Mouse (Mus musculus) regulatory T cell (primary cell): Measurements from ENCODE around the gene Wdr63.

Experiments
- in situ Hi-C: fragments of 300-600 bp; cut with MboI, MseI; formaldehyde crosslinking; loops from one replicate; pipeline ENCODE4 v1.15.1; 2025; ENCODE audit warnings: high pct_unique_total_duplicates

Gene Wdr63

DNA sequence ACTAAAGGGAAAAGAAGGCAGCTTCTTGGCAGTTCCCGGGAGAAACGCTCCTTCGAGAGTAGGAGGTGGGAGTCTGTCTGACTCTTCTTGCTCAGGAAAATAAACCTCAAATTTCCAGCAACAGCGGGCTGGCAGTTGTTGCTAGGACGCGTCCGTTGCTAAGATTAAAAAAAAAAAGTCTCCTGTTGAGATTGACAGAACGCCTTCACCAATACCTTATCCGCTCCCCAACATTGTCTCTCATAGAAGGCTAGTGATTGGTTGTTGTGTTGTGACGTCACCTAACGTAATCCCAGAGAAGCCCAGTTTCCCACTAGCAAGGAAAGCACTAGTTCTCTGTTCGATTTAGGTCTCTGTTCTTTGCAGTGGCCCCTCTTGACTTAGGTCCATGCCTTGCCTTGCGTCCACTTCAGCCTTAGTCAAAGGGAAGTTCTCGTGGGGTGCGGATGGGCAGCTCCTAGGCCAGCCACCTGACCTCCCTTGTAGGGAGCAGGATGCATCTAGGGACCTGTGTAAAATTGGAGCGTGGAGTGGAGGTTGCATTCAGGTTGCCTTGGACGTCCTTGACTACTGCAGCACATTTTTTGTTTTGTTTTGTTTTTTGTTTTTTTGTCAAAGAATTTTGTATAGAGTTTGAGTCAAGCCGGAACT, at the start of gene Wdr63:
Gene Wdr63, minus strand, starts transcription at position 210 of the 651 bp plus-strand sequence.
- in situ Hi-C loops, result no loop called here

DNA sequence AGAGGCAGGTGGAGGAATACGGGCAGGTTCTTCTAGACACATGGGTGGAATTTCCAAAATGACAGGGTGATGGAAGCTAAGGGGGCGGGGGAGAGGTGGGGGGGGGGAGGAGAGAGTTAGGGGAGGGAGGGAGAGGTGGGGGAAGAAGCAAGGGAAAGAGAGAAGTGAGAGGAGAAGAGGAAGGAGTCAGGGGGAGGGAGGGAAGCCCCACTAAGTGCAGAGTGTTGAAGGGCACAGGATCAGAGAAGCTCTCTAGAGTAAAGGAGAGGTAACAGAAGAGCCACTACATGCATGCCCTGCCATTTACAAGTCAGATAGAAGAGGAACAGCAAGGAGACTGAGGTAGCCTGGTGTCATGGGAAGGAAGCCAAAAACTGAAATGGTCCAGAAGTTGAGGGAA, 48.9 kb upstream of the Wdr63 start:
- in situ Hi-C loops, result loop anchor here (25.0 kb wide), 1 partner anchor 570 kb away; the partner anchor contains the start of gene Znhit6

DNA sequence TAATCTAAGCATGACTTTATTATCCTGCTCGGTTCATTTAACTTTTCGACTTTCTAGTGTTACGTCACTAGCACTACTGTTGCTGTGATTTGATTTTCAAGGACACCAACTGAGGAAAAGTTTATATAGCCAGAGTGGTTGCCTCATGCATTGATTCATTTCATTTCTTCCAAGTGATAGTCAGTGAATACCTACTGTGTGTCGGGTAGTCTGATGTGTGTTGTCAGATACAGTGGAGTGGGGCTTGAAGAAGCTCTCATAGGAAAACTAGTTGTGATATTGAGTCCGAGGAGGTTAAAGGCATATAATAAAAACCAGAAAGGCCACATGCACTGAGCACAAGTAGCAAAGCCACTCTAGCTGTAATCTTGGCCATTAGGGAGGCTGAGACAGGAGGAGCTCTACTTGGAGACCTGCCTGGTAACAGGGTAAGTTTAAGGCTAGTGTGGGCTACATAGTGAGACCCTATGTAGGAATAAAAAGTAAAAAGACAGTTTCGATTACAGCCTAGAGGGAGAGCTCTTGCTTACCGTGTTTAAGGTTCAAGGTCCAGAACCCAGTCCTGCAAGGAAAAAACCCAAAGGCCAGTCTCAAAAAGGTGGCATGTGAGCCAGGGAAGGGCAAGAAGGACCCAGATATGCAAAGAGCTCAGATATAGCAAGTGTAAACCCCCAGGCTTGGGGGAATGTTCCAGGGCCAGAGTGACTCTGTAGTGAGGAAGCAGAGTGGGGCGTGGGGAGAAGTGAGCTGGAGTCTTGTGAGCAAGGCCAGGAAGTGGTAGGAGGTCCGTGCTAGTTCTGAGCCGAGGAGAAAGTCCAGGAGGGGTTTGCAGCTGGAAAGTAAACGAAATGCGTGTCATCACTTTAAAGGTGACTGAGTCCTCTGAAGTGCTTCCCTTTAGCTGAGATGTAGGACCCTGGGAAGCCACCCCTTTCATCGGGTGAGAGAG, 48.0 kb upstream of the Wdr63 start:
- in situ Hi-C loops, result loop anchor here (25.0 kb wide), 1 partner anchor 569 kb away; the partner anchor contains the start of gene Znhit6

- in situ Hi-C loops, result loop anchor here (25.0 kb wide), 1 partner anchor 567 kb away; the partner anchor contains the start of gene Znhit6
Measured at GRCm38 (mm10) chr3:146153862-146154611, 46.1 kb upstream of the Wdr63 start.

DNA sequence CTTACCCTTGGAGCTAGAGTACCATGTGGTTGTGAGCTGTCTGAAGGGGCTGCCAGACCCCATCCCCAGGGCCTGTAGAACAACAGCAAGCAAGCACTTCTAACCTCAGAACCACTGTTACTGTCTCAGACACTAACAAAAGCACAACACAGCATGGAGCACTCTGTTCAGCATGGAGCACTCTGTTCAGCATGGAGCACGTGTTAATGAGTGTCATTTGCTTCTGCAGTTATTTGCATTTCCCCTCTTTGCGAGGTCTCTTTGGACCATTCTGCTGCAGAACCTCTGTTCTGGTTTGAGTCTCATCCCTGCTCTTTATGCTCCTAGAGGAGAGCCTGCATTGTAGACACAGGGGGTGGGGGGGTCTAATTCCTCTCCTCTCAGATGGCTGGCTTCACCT, 45.0 kb upstream of the Wdr63 start:
- in situ Hi-C loops, result loop anchor here (25.0 kb wide), 1 partner anchor 566 kb away; the partner anchor contains the start of gene Znhit6

DNA sequence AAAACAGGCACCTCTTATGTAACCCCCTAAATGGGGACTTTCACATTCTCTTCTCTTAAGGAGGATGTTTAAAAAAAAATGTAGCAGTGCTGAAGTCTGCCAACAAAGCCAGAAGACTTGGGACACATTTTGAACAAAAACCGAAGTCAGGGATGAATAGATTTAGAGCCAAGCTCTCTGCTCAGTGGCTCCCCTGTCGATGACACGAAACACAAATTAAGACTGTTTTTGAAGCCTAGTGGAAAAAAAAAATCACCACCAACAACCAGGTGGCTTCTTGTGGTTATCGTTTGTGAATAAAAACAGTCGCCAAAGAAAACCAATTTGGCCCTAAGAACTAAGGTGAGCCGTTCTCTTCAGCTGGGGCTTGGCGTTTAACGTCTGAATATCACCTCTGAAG, 44.4 kb upstream of the Wdr63 start:
- in situ Hi-C loops, result loop anchor here (25.0 kb wide), 1 partner anchor 565 kb away; the partner anchor contains the start of gene Znhit6

GRCm38 (mm10) chr3:146151755-146152154, 43.8 kb upstream of the Wdr63 start:
- in situ Hi-C loops, result loop anchor here (25.0 kb wide), 1 partner anchor 564 kb away; the partner anchor contains the start of gene Znhit6

- in situ Hi-C loops, result loop anchor here (25.0 kb wide), 1 partner anchor 564 kb away; the partner anchor contains the start of gene Znhit6
Measured at GRCm38 (mm10) chr3:146151328-146151727, 43.4 kb upstream of the Wdr63 start.

DNA sequence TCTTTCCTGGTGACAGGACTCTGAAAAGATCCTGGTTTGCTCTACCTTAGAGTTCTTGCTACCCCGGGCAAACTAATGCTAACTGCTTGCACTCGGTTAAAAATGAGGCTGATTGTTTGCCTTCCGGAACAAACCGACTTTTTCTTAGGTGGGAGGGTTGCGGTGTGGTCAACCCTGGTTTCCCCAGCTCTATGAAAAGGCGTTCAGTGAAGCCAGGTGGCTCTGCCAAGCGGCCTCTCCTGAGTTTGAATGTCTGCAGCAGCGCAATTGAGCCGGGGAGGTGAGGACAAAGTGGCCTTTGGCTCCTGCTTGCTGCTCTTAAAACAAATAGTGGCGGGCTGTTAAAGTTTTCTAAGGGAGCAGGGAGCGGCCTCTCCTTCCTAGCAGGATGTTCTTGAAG, 42.6 kb upstream of the Wdr63 start:
- in situ Hi-C loops, result loop anchor here (25.0 kb wide), 1 partner anchor 563 kb away; the partner anchor contains the start of gene Znhit6

DNA sequence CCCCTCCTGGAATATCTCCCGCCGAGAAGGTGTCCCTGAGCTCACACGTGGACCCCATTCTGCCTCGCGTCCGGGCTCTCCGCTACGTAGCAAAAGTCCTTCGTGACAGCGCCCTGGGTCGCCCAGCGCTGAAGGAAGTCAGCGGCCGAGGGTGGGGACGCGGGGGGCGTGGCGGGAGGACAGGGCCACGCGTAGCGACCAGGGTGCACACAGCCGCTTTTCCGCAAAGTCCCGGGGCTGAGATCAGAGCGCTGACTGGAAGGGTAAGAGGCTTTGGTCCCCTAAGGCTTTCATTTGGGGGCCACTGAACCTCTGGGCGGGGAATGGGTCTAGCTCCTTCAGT, 42.1 kb upstream of the Wdr63 start:
- in situ Hi-C loops, result loop anchor here (25.0 kb wide), 1 partner anchor 563 kb away; the partner anchor contains the start of gene Znhit6

DNA sequence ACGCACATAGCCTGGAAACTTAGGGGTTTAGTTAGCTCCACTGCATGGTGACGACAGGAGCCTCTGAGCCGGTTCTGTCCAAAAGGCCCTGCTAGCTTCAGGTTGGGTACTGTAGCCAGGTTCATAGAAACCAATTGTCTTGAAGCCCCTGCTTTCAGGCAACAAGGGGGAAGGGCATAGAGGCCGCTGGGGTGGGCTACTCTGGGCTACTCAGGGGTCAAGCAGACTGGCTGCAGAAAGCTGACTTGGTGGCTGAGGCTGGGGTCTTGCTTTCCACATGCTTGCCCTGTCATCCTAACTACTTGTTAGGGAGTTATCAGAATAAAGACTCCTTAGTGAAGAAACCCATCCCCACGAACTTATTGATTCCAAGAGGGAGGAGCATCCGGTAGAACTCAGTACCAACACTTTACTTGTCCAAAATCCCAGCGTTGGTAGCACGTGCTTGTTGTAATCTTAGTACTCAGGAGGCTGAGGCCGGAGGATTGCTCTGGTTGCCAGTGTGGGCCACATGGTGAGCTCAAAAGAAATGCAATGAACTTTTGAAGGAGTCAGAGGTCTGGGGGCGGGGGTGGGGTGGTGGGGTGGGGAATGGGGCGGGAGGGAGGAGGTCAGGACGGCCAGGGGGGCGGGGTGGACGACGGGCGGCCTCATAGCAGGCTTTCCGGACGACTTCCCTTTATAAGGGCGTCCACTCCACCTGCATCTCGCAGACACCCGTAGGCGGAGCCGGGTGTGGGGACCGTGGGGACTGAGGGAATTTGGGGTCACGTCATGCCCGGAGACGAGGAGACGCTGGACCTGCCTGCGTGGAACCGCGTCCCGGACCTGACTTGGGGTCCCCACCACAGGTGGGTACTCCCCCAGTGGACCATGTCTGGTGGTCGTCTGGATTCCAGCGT, 41.5 kb upstream of the Wdr63 start, which contains the start of gene Mcoln2:
Gene Mcoln2, plus strand, starts transcription at position 678 of the 902 bp plus-strand sequence.
- in situ Hi-C loops, result loop anchor here (25.0 kb wide), 1 partner anchor 562 kb away; the partner anchor contains the start of gene Znhit6

DNA sequence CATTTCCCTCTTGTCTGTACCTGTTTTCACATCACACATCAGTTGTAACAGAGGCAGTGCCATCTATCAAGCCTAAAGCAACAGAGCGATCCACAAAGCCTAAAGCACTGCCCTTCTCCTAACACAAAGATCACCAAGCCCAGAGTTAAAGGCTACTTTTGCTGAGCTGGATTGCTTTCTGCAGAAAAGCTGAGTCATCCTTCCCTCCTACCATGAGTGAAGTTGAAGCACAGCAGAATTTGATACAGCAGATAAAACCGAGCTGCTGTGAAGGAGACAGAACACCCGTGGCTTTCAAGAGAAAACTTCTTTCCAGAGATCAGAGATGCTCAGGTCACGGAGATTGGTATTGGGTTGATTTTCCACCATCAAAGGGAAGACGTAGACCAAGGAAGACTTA, 38.2 kb upstream of the Wdr63 start:
- in situ Hi-C loops, result no loop called here

DNA sequence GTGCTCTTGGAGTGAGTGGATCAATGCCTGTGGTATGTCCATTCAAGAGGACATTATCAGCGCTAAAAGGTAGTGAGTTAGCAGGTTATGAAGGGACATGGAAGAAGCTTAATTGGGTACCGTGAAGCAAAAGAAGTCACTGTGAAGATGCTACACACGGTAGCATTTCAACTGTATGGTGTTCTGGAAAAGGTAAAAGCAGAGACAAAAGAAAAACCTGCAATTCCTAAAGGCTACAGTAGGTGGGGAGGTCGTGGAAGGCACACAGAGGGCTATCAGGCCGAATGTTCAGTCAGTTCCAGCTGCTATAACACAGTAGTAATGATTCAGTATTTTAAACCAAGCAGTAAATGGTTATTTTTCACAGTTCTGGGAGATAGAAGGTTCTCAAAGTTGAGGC, 37.6 kb upstream of the Wdr63 start:
- in situ Hi-C loops, result no loop called here

DNA sequence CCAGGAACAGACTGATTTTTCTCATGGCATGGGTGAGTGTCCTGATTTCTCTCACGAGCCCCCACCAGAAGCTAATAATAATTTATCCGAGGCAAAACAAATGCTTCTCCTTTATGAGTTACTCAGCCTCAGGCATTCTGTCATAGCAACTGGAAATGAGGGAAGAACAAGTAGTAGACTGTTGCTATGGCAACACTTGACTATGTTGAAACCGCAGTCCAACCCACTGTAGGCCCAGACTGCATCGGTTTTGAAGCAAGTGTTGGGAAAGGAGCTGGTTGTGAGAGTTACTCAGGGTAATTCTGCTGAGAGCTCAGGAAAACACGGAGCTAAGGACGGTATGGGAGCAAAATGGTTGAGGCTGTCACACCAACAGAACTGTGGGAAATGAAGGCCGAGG, 34.6 kb upstream of the Wdr63 start:
- in situ Hi-C loops, result no loop called here

GRCm38 (mm10) chr3:146140276-146140675, 32.3 kb upstream of the Wdr63 start:
- in situ Hi-C loops, result no loop called here

- in situ Hi-C loops, result no loop called here
Measured at GRCm38 (mm10) chr3:146136422-146136821, 28.5 kb upstream of the Wdr63 start.

DNA sequence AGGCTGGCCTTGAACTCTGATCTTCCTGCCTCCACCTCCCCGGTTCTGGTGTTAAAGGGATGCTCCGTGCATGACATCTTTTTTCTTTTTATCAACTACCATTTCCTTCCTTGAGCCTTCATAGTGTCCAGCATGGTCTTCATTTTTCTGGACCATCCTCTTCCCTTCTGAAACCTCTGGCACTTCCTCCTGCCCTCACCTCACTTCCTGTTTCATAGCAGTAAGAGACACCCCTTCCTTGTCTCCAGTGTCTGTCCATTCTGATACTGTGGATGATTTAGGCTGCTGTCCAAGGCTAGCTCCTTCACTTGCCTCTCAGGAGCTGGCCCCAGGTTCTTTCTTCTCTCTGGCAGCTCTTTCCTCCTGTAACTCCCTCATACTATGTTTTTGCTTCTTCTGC, 27.5 kb upstream of the Wdr63 start:
- in situ Hi-C loops, result no loop called here

DNA sequence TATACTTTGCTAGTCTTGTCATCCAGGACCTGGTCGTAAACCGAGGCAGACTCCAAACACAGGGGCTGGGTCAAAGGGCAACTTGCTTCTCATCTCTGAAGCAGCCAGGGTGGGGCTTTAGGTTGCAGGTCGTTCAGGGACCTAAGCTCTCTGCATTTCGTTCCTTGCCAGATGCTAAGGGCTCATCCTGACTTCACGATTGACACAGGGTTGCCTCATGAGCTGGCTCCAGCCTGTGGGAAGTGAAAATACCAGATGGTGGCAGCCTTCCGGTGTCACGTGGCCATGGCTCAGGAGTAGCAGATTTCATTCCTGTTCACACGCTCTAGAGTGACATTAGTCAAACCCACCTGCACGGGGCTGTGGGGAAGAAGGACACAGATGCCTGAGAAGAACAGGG, 26.9 kb upstream of the Wdr63 start:
- in situ Hi-C loops, result no loop called here

DNA sequence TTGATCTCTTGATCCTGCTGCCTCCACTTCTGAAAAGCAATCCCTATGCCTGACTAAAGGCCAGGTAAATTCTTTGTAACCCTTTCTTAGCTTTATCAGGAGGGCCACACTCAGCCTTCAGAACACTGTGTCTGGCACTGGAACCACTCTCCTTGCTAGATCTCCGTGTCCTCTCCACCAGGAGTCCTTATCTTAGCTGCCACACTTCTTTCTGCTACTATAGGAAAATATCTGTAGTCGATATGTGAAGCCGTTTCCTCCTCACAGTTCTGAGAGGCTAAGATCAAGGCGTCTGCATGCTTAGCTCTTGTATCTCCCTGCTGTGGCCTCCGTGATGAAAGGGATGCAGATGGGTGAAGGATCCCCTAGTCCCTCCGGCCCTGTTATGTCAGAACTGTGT, 19.3 kb upstream of the Wdr63 start:
- in situ Hi-C loops, result no loop called here

DNA sequence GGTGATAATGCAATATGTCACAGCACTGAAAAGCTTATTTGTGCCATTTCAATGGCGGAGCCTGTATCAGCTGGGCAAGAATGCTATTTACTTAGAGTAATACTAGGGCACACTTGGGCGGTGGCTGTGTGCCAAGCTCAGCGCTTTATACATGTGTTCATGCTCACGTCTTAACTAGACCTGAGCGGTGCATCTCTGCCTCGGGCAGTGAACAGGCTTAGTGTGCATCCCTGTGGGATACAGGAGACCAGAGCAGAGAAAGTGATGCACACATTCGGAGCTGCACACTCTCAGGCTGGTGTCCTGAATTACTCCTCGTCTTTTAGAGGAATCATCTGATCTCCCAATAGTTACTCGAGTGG, 15.5 kb upstream of the Wdr63 start:
- in situ Hi-C loops, result no loop called here
